Mouse (Mus musculus): ENCODE data around the gene Dppa1.
"Not testable (repeated sequence)": the region's sequence is repeated elsewhere in the genome, so short reads cannot be mapped to it uniquely, and the experiment has no call there.

The Dppa1 gene

GRCm38 (mm10) chr11:46629211-46629795 is at the start of gene Dppa1:
Gene Dppa1 (minus strand): TSS chr11:46629261.
- no peak for DNase-seq (ENCODE audit: low spot score)

GRCm38 (mm10) chr11:46667938-46668337 is 38.9 kb upstream of the Dppa1 start:
- DNase-seq (ENCODE audit: low spot score) = no peak

- no peak for DNase-seq (ENCODE audit: low spot score)
Observed at GRCm38 (mm10) chr11:46667105-46667504, 38.0 kb upstream of the Dppa1 start.

- no peak for DNase-seq (ENCODE audit: low spot score)
Observed at GRCm38 (mm10) chr11:46665599-46666522, 36.8 kb upstream of the Dppa1 start.

GRCm38 (mm10) chr11:46663215-46663614 is 34.2 kb upstream of the Dppa1 start:
- DNase-seq (ENCODE audit: low spot score) = no peak

- no peak for DNase-seq (ENCODE audit: low spot score)
Observed at GRCm38 (mm10) chr11:46652476-46652875, 23.4 kb upstream of the Dppa1 start.

- DNase-seq (ENCODE audit: low spot score) = not testable (repeated sequence)
Observed at GRCm38 (mm10) chr11:46649655-46650054, 20.6 kb upstream of the Dppa1 start.

- DNase-seq (ENCODE audit: low spot score) = no peak
Observed at GRCm38 (mm10) chr11:46644824-46645223, 15.8 kb upstream of the Dppa1 start.

- no peak for DNase-seq (ENCODE audit: low spot score)
Observed at GRCm38 (mm10) chr11:46636568-46636967, 7.5 kb upstream of the Dppa1 start.

- DNase-seq (ENCODE audit: low spot score) = not testable (repeated sequence)
Observed at GRCm38 (mm10) chr11:46635516-46635915, 6.5 kb upstream of the Dppa1 start.

GRCm38 (mm10) chr11:46631635-46632034 is 2.6 kb upstream of the Dppa1 start:
- no peak for DNase-seq (ENCODE audit: low spot score)

GRCm38 (mm10) chr11:46620414-46621168 is 8.5 kb downstream of the Dppa1 start:
- no peak for DNase-seq (ENCODE audit: low spot score)

GRCm38 (mm10) chr11:46619929-46620328 is 9.1 kb downstream of the Dppa1 start:
- DNase-seq (ENCODE audit: low spot score) = no peak

GRCm38 (mm10) chr11:46592416-46592815 is 36.6 kb downstream of the Dppa1 start:
- DNase-seq (ENCODE audit: low spot score) = no peak

GRCm38 (mm10) chr11:46582741-46583140 is 46.3 kb downstream of the Dppa1 start:
- no peak for DNase-seq (ENCODE audit: low spot score)

- DNase-seq (ENCODE audit: low spot score) = no peak
Observed at GRCm38 (mm10) chr11:46580428-46580827, 48.6 kb downstream of the Dppa1 start.

- DNase-seq (ENCODE audit: low spot score) = no peak
Observed at GRCm38 (mm10) chr11:46578771-46579281, 50.2 kb downstream of the Dppa1 start.

GRCm38 (mm10) chr11:46571327-46571726 is 57.7 kb downstream of the Dppa1 start, which contains the start of gene BC053393:
Gene BC053393 (plus strand): TSS chr11:46571536.
- no peak for DNase-seq (ENCODE audit: low spot score)

GRCm38 (mm10) chr11:46569107-46569506 is 60.0 kb downstream of the Dppa1 start:
- no peak for DNase-seq (ENCODE audit: low spot score)

GRCm38 (mm10) chr11:46565967-46566366 is 63.1 kb downstream of the Dppa1 start:
- DNase-seq (ENCODE audit: low spot score) = no peak

GRCm38 (mm10) chr11:46564671-46565070 is 64.4 kb downstream of the Dppa1 start:
- no peak for DNase-seq (ENCODE audit: low spot score)

- no peak for DNase-seq (ENCODE audit: low spot score)
Observed at GRCm38 (mm10) chr11:46561096-46561495, 68.0 kb downstream of the Dppa1 start.
